Mouse (Mus musculus): ENCODE results near the gene Klhl22. TPM values are rescaled to one million over a fixed set of nuclear protein-coding genes. Genes with fewer than 3 reads are reported as not detected.

The Klhl22 gene
- total RNA-seq, 2 experiments from 2014 or later: 6.9 to 7.0 TPM

DNA sequence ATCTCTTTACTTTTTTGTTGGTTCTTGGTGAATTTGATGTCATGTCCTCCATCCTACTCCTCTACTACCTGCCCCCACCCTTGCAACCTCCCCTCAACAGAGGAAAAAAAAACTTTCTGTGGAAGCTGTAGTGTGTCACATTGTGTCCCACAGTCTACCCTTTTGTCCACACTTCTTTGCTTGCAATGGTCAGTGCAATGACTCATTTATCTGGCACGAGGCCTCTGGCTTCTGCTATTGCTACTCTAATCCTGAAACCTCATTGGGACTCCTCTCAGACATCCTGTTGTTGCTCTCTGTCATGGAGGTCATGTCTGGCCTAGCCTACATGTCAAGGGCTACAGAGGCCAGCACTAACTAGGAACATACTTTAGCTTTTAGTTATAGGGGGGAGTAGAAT, 5.7 kb upstream of the Klhl22 start:
- no peak for ATAC-seq (ENCODE audit: poor library complexity, severe bottlenecking)

DNA sequence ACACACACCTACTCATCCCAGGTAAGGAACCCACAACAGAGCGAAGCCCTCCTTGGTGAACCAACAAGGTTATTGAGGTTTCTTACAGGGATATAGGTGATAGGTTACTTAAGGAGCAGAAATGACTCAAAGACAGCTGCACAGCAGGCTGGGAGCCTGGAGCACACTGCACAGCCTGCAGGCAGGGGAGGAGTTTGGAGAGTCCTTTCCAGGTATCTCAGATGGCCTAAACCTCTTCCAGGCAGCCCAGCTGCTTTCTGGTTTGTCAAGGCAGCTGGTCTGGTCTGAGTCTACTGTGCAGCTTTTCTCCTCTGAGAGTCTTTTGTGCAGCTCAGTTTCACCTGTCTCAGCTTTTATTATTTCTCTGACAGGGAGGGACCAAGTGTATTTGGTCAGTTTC, 1.7 kb upstream of the Klhl22 start:
- no peak for ATAC-seq (ENCODE audit: poor library complexity, severe bottlenecking)

DNA sequence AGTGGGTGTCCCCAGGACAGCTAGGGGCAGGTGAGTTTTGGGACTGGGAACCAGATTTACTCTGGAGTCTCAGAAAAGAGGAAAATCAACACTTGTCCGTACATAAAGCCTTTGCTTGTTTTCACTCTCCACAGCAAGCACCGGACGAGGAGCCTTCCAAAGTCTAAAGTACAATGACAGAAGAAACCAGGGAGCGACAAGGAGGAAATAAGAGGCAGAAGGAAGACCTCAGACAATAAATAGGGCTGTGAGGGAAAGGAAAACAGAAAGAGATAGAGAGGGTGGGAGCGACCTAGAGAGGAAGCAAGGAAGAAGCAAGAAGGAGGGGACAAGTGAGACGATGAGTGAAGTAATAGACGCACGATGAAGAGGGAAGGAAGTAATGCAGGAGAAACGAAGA, 516 bp upstream of the Klhl22 start:
- ATAC-seq (ENCODE audit: poor library complexity, severe bottlenecking): peak; percentile 29; the same call in 1 of the 2 replicates

DNA sequence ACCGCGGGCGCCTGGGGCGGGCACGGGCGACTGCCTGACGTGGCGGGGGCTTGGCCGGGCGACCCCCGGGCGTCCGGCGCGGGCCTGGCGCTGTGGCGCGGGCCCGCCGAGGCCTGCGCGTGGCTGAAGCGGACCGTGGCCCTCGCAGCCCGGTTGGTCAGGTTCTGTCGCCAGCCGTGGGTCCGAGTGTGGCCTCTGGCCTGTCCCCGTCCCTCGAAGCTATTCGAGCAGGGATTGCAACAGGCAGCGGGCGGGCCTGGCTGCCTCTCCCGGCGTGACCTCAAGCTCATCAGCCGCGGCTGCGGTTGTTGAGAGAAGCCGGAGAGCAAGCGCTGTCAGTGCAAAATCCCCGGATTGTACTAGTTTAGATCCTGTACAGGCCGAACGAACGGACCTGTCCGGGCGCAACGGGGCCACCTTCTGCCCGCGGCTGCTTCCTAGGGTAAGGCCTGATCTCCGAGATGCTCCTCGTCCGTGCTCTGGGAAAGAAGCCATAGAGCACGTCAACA, 449 bp downstream of the Klhl22 start:
- peak; percentile 57 for ATAC-seq (ENCODE audit: poor library complexity, severe bottlenecking)

DNA sequence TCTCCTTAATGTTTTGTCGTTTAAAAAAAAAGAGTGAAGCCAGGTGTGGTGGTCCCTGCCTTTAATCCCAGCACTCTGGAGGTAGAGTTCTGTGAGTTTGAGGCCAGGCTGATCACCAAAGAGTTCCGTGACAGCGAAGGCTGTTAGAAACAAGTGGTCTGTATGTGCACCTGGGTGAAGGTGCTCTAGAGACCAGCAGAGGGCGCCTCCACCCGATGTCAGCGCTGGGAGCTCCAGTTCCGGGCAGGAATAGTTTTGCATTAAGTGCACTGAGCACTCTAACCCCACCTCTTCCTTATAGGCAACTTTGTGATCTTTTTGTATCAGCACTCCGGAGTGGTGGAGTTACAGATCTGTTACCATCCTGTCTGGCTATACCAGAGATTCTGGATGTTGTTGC, 1.2 kb downstream of the Klhl22 start:
- ATAC-seq (ENCODE audit: poor library complexity, severe bottlenecking): peak; percentile 33; the same call in 1 of the 2 replicates

DNA sequence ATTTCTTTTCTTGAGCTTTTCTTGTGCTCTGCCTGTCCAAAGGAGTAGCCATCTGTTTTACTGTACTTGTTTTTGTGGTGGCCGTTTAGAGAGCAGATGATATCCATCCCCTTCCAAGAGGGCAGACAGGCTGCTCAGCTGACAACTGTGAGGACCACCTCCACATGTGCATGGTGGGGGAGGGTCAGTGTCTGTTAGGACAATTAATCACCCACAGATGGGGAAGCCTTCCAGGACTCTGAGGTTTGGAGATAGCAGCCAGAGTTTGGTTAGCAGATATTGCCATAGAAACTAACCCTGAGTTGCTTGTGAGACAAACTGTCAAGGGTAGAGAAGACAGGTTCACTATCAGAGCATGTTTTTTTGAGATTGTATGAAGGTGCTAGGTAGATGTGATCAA, 1.7 kb downstream of the Klhl22 start:
- no peak for ATAC-seq (ENCODE audit: poor library complexity, severe bottlenecking)

DNA sequence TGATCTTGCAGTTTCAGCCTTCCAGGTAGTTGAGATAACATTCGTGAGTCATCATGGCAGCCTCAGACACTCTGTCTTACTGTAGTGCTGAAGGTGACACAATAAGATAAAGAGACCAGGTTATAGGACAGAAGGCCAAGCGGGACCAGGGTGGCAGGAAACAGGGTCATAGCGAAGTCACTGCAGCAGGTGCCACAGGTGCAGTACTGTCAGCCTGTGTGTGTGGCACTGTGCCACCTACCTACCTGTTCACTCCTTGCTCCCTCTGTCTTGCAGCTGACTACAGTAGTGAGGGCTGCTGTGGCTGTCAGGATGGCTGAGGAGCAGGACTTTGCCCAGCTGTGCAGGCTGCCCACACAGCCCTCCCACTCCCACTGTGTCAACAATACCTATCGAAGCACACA, 4.7 kb downstream of the Klhl22 start:
- no peak for ATAC-seq (ENCODE audit: poor library complexity, severe bottlenecking)

DNA sequence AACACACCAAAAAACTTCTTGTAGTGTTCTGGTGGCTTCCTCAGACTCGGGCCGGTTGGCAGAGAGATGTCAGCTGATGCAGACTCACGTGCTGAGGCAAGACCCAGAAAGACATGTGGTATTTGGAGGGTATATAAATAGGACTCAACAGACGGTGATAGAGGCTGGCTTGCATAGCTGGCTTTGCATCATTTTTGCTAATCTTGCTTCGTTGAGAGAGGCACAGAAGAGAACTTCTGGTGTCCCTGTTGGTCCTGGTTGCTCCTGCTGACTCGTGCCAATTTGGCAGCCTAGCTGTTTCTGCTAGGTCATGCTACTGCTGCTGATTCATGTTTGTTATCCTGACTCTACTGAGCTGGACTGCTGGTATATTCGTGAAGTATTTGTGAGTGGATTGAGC, 9.4 kb downstream of the Klhl22 start:
- ATAC-seq (ENCODE audit: poor library complexity, severe bottlenecking): no peak

DNA sequence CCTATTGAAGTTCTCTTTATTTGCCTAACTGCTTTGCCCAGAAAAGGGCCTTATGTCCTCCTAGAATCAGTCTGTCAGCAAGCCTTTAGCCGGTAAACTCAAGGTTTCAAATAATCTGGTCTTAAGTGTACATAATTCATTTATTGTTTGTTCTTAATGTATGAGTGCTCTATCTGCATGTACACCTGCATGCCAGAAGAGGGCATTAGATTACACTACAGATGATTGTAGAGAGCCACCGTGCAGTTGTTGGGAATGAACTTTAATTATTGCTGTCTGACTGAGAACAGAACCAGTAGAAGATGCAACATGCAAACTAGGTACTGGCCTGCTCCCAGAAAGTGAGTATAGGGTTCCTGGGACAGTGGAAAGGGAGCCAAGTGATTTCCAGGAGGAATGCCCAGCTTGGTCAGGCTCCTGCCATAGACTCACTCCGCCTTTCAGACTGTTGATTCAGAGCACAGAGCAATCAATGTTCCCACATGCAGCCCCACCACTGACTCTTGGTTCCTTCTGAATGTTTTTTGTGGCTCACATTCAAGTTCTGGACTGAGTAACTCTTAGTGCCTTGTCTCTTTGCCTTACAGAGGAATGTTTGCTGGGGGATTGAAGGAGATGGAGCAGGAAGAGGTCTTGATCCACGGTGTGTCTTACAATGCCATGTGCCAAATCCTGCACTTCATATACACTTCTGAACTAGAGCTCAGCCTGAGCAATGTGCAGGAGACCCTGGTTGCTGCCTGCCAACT, 11.9 kb downstream of the Klhl22 start:
- ATAC-seq (ENCODE audit: poor library complexity, severe bottlenecking): no peak

DNA sequence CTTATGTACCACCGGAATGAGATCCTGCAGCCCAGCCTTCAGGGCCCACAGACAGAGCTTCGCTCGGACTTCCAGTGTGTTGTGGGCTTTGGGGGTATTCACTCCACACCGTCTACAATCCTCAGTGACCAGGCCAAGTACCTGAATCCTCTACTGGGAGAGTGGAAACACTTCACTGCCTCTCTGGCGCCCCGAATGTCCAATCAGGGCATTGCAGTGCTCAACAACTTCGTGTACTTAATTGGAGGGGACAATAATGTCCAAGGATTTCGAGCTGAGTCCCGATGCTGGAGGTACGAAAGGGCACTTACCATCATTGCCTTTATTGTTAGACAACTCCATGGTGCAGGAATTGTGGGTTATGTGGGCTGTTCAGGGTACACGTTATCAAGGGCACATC, 17.4 kb downstream of the Klhl22 start:
- ATAC-seq (ENCODE audit: poor library complexity, severe bottlenecking): no peak

DNA sequence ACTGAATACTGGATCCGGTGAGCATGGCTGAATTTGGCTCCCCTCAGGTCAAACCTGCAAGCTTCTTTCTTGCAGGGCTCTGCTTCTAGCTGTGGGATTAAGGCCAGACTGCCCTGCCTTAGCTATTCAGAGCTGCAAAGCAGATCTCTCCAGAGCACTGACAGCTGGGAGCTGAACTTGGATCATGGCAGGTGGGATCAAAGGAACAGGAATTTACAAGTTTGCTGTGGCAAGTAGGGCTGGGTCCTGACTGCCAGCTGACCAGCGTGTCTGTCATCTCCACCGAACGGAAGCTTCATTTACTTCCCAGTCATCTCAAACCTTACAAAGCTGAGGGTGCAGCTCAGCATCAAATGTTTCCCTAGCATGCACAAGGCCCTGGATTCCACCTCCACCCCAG, 18.8 kb downstream of the Klhl22 start:
- ATAC-seq (ENCODE audit: poor library complexity, severe bottlenecking): no peak

DNA sequence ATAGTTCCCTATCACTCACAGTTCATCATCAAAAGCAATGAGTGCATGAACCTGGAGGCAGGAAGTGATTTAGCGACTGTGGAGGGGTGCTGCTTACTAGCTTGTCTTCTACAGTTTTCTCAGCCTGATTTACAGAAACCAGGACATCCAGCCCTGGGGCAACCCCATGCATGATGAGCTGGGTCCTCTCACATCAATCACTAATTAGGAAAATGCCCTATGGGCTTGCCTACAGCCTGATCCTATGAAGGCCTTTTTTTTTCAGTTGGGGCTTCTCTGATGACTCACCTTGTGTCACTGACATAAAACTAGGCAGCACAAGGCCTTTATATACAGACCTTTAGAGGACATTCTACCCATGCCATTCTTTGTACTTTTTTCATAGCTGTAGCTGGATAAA, 20.3 kb downstream of the Klhl22 start:
- no peak for ATAC-seq (ENCODE audit: poor library complexity, severe bottlenecking)

DNA sequence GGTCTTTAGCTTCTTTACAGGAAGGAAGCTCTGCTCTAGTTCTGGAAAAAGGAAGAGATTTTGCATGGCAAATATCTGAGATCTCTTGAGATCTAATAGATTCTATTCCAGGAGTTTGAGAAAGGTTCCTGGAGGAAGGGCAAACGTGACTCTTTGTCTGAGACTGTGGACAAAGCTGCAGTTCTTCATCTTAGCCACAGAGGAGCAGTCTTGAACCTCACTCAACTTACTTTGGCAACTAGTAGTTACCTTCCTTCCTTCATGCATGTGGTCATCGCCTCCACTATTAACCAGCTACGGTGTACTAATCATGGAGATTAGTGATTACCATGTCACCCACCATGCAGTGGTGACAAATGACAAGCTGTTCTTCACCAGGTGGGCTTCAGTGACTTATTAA, 25.9 kb downstream of the Klhl22 start:
- no peak for ATAC-seq (ENCODE audit: poor library complexity, severe bottlenecking)

DNA sequence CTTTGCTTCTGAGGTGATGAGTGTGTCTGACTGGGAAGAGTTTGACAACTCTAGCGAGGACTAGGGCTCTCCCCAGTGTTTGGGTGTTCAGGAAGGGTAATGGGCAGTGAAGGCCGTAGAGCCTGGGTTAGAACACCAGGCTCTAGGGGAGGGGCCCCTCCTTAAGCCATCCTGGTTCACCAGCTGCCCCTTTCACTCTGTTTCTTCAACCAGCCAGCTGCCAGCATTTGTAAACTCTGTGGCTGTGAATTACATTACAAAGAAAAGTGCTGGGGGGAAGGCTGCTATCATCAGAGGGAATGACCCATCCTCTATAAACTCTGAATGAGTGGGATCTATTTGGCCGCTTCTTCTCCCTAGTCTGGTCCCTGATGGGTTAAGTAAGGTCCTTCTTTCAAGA, 33.3 kb downstream of the Klhl22 start:
- no peak for ATAC-seq (ENCODE audit: poor library complexity, severe bottlenecking)

DNA sequence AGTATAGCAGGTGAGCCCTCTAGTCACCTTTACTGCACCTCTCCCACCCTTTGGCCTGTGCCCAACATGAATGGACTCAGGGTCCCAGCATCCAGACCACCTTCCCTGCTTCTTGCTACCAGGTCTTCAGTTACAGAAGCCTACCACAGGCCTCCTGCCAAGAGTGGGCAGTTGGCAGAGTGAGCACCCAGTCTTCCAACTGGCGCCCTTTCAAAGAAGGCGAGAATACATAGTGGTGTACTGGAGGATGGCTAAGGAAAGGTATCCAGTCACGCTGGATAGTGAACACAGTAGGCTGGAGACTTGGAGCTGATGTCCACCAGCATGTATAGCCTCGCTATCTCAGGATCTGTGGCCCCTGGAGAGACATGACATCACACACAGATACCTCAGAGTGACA, 34.6 kb downstream of the Klhl22 start:
- no peak for ATAC-seq (ENCODE audit: poor library complexity, severe bottlenecking)

DNA sequence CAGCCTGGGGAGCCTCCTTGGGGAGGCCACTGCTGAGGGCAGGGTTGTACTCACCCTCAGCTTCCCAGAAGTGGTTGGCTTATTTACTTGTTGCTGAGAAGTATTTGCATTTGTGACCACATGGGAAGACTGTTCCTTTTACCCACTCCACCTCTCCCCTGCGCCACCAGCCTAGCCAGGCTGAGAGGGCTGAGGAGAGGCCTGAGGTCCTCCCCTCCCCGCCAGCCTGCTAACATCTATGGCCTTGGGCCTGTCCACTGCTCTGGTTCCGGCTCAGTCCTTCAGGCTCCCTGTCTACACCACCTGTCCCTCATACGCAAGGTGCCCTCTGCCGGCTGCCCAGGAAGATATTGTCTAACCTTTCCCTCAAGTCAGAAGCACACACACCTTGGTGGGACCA, 36.2 kb downstream of the Klhl22 start:
- no peak for ATAC-seq (ENCODE audit: poor library complexity, severe bottlenecking)

DNA sequence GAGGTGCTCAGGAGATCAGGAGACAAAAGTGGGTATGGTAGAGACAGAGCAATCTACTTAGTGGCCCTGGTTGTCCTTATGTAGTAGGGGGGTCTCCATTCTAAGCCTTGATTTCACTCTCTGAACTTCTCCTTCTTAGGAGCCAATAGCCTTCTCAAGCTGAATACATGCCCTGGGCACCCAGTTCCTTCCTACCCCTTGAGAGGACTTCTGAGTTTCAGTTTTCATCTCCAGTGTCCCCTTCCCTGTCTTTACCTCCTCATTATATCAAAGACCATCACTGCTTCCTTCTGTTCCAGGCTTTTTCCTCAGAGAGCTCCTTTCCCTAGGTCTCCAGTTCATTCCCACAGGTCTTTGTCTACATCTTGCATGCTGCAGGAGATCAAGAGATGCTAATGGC, 37.1 kb downstream of the Klhl22 start:
- ATAC-seq (ENCODE audit: poor library complexity, severe bottlenecking): no peak

DNA sequence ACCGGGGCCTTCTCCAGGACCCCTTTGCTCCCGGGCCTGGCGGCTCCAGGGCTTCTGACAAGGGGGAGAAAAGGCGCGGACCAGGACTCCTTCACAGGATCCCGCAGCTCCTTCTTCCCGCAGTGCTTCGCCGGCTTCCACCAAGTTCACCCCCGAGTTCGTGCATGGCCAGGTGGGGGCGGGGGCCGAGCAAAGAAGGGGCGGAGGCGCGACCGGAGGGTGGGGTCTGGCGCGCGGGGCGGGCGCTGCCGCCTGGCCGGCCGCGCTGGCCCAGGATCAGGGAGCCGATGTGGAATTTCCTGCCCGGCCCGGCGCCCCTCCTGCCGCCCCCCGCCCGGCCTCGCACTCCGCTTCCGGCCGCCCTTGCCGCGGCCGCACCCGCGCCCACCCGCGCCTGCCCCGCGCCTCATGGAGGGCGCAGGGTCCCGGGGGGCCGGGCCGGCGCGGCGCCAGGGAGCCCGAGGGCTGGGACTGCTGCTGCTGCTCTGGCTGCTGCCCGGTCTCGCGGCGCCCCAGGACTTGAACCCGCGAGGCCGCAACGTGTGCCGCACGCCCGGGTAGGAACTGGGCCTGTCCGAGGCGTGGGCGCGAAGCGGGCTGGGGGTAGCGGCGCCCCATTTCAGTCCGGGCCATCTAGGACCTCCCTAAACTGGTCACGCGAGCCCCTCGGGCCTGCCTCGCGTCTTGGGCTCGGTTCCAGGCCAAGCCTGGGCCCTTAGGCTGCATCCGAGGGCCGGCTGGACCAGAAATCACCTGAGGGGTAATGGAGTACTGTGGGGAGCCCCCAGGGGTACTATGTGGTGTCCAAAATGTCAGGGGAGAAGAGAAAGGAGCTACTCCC, 37.8 kb downstream of the Klhl22 start, which contains the start of gene Scarf2:
Gene Scarf2 (plus strand): TSS at position 312 of the 841 bp plus-strand sequence.
- ATAC-seq (ENCODE audit: poor library complexity, severe bottlenecking): no peak

DNA sequence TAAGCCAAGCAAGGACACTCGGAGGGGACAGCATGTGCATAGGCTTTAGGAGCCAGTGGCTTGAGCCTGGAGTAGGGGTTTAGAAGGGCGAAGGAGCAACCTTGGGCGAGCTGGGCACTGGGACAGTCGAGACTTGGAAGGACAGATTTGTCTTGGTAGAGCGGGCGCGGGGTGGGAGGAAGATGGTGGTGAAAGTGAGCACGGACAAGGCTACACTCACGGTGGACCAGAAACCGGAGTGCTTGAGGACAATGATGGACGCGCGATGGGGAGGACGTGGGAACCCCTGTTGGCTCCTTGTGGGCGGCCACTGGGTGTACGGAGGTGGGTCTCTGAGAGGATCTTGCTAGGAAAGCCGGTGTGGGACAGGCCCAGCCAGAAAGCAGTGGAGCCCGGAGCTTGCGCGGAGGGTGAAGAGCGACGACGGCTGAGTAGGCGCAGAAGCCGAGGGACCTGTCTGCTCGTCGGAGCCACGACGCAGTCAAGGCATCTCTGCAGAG, 38.4 kb downstream of the Klhl22 start:
- ATAC-seq (ENCODE audit: poor library complexity, severe bottlenecking): no peak

DNA sequence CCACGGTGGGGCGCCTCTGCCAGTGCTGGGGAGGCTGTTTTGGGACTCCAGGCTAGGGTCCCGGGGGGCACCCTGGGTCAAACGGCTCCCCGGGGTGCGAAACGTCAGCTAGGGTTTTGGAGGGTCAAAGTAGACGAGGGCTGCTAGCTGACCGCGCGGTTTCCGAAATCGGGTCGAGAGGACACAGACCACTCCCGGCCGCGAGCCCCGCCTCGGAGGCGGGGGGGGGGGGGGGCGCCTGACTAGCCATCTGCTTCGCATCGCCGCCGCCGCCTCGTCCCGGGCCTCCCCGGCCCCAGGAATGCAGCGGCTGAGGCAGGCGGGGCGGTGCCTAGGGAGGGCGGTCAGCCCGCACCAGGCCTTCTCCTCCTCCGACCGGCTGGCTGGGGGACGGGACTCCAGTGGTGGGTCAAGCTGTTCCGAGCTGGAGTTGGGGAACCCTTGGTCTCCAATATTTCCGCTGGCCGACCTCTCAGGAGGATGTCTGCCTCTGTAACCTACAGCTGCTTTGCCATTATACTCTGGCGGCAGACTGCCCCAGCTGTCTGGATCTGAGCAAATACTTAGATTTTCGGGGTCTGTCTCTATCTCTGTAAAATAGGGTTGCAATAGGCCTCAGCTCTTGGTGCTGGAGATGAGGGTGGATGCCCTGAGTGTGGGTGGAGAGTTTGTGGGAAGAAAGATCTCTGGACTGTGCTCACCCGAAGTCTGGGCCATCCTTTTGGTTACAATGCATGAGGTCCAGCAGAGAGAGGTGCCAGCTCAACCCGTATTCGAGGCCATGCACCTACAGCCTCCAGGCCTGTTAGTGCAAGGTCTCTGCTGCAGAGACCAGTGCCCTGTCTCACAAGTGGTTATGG, 39.1 kb downstream of the Klhl22 start:
- ATAC-seq (ENCODE audit: poor library complexity, severe bottlenecking): no peak

DNA sequence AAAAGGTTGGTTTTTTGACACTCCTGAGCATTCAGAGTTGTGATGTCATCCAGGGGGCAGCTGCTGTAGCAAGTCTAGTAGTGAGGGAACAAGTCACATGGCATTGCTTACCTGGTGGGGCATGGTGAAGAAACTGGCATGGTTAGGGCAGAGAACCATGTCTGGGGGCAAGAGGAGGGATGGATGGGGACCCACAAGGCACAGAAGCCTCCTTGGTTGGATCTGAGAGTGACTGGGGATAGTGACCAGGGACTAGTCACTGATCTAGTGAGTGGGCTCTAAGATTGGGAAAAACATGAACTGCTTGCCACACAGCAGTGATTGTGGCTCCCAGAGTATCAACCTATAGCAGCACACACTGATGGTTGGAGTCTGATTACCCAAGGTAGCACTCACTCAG, 40.2 kb downstream of the Klhl22 start:
- ATAC-seq (ENCODE audit: poor library complexity, severe bottlenecking): no peak

Data from megakaryocyte, adult 5-6 weeks (primary cell).